Mouse (Mus musculus) heart, embryonic 11.5 days (tissue): ENCODE data around the gene Kcnk7. TPM values are rescaled to one million over a fixed set of nuclear protein-coding genes. Genes with fewer than 3 reads are reported as not detected.

Experiments
- ATAC-seq: fragments of 200-750 bp; cut with Nextera tagmentation; replicated peaks from 2 replicates; pipeline ENCODE4 v1.8.0; 2017; ENCODE audit warnings: moderate library complexity; ENCODE audit not compliant: insufficient number of reproducible peaks, low FRiP score, low TSS enrichment
- H3K27ac ChIP-seq: fragments of 300-500 bp; sonication (generic); 2 replicates; pipeline ENCODE4 v1.5.1; 2014; ENCODE audit warnings: mild to moderate bottlenecking, low read depth, low read length
- H3K27me3 ChIP-seq: fragments of 300-500 bp; sonication (generic); 2 replicates; pipeline ENCODE4 v1.6.1; 2014; ENCODE audit warnings: mild to moderate bottlenecking, low read length, mixed read lengths; ENCODE audit not compliant: control insufficient read depth, insufficient read depth
- H3K36me3 ChIP-seq: fragments of 300-500 bp; sonication (generic); 2 replicates; pipeline ENCODE4 v1.6.1; 2014; ENCODE audit warnings: mild to moderate bottlenecking, low read length, moderate library complexity, mixed read lengths; ENCODE audit not compliant: control insufficient read depth, insufficient read depth
- H3K4me1 ChIP-seq: fragments of 300-500 bp; sonication (generic); 2 replicates; pipeline ENCODE4 v1.6.1; 2014; ENCODE audit warnings: low read length; ENCODE audit not compliant: control insufficient read depth, insufficient read depth
- H3K4me2 ChIP-seq: fragments of 300-500 bp; sonication (generic); 2 replicates; pipeline ENCODE4 v1.6.1; 2014; ENCODE audit warnings: mild to moderate bottlenecking, moderate library complexity
- H3K4me3 ChIP-seq: fragments of 300-500 bp; sonication (generic); 2 replicates; pipeline ENCODE4 v1.5.1; 2014; ENCODE audit warnings: low read depth, low read length
- H3K9ac ChIP-seq: fragments of 300-500 bp; sonication (generic); 2 replicates; pipeline ENCODE4 v1.6.1; 2014; ENCODE audit warnings: mild to moderate bottlenecking, low read depth, low read length, moderate library complexity
- H3K9me3 ChIP-seq: fragments of 300-500 bp; sonication (generic); replicated peaks from 2 replicates; pipeline ENCODE4 v1.6.1; 2016; ENCODE audit warnings: low read length; ENCODE audit not compliant: control insufficient read depth
- WGBS: fragments of 180-500 bp; shearing (Covaris S2); extraction: QIAGEN DNeasy Blood & Tissue Kit; methylation state at CpG from one replicate; pipeline ENCODE4 v1.1.7; 2014; ENCODE audit not compliant: insufficient replicate concordance; 5-methylcytosine and 5-hydroxymethylcytosine counted together
- polyA plus RNA-seq: library from polyadenylated mRNA; unstranded; fragments of >200 nt; fragmentation: Nextera tagmentation; extraction: Ambion mirVana; gene quantifications from 2 replicates; pipeline ENCODE4 v1.2.1, GENCODE M21; 2014

Kcnk7 gene
- polyA plus RNA-seq, 1 experiment from 2014 or later: not detected

DNA sequence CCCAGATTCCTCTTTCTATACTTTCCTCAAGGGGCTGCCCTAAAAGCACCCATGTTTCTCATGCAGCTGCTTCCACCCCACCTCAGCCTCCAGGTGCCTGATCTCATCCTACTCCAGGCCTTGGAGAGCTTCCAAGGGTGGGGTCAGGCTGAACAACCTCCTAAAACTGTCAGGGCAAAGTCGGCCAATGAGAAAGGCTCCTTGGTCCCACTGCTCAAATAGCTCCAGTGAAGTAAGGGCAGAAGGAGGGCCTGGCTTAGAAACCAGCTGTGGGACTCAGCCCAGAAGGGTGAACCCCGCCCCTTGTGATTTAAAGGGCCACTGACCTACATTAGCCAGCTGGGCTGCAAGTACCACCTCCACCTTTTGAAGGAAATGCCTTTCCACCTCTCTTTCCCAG lies 9.6 kb downstream of the Kcnk7 start:
- Histone ChIP-seq H3K36me3 (peaks cover 29% of the 10 kb centered on the region), H3K9ac (no peak overlapping the region), H3K4me3 (no peak overlapping the region), H3K4me2 (peak overlapping the region; percentile 37; the same call in 1 of the 2 replicates), H3K27ac (no peak overlapping the region), H3K4me1 (peaks cover 15% of the 10 kb centered on the region), H3K9me3 (no peaks in the 10 kb centered on the region), H3K27me3 (no peaks in the 10 kb centered on the region)
- 21% methylated on average over 2 of the region's 2 CpGs for WGBS
- no peak for ATAC-seq

DNA sequence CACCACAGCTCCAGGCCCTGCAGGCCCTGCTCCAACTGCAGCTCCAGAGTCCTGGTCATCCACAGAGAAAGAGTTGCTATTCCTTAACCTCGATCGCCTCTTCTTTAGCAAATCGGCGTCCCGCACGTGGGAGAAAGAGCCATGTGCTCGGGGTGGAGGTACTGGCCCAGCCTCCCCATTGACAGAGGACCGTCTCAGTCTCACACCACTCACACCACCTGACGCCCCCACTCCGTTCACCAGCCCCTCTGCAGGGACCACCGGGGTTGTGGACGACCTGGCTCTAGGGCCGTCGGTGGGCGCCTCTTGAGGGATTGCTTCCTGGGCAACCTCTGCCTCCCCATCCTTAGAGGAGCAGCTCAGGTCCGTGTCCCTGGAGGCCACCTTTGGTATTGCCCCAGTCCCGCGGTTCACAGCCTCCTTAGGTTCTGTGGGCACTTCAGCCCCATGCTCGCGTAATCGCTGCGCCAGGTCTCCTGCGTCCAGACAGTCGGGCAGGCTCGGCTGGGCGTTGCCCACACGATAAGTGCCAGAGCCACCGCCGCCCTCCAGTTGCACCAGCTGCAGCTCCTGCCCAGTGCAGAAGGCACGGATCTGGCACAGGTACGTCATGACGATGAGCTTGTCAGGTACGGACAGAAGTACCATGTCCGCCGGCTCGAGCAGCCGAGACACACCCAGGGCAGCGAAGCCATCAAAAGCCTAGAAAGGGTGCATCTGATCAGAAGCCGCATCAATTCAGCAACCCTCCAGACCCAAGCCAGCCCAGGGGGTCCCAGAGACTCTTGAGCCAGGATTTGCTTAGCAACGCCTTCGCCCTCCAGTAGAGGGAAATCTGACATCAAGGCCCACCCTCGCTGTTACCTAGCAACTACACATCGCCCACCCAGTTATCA lies 11.9 kb downstream of the Kcnk7 start:
- no peak overlapping the region for H3K4me3 ChIP-seq

DNA sequence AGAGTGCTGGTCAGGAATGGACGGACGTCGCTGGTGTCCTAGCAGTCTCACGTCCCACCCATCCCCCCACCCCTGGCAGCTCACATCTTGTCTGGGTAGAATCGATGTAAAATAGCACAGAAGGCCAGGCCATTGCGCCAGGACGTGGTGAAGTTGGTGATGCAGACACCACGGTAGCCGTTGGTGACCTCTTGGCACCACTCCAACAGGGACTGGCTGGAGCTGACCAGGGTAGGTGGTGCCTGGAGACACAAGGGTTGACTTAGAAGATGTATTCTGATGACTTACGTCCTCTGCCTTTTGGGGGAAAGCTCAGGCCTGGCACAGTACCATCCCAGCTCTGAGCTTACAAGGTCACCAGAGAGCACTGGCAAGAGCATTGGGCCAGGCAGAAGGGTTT lies 12.8 kb downstream of the Kcnk7 start:
- Histone ChIP-seq H3K9ac (no peak overlapping the region), H3K27me3 (no peaks in the 10 kb centered on the region), H3K4me3 (no peak overlapping the region), H3K4me1 (peaks cover 15% of the 10 kb centered on the region), H3K9me3 (no peaks in the 10 kb centered on the region), H3K27ac (no peak overlapping the region), H3K36me3 (peaks cover 39% of the 10 kb centered on the region), H3K4me2 (no peak overlapping the region)
- ATAC-seq: no peak
- 56% methylated on average over 10 of the region's 10 CpGs for WGBS

More for the DNA sequence above, 11.9 kb downstream of the Kcnk7 start:
- 35% methylated on average over 43 of the region's 43 CpGs for WGBS
- Histone ChIP-seq H3K9me3 (no peaks in the 10 kb centered on the region), H3K4me2 (peak overlapping the region; percentile 22; the same call in 1 of the 2 replicates), H3K4me1 (peaks cover 15% of the 10 kb centered on the region), H3K36me3 (peaks cover 33% of the 10 kb centered on the region), H3K27me3 (no peaks in the 10 kb centered on the region), H3K27ac (no peak overlapping the region), H3K9ac (no peak overlapping the region; the same call in 1 of the 2 replicates)
- peak; percentile 33; the same call in 1 of the 2 replicates for ATAC-seq

DNA sequence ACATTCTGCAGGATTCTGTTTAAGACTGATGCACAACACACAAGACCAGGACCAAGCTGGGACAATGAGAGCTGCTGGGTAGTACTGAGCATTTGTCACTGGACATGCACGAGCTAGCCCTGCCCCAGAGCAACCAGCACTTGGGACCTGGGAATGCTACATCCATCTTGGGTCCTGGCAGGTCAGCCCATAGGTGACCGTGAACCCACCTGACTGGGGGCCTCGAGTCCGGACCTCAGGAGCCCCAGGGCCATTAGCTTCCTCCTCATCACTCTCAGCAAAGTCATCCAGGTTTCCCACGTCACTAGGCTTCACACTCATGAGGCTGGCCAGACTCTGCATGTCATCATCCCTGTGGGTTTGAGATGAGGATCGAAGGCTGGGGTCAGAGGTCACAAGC lies 17.1 kb downstream of the Kcnk7 start:
- Histone ChIP-seq H3K9me3 (no peaks in the 10 kb centered on the region), H3K36me3 (peaks cover 46% of the 10 kb centered on the region), H3K9ac (no peak overlapping the region), H3K4me1 (peaks cover 26% of the 10 kb centered on the region), H3K4me3 (no peak overlapping the region), H3K4me2 (no peak overlapping the region), H3K27me3 (no peaks in the 10 kb centered on the region), H3K27ac (no peak overlapping the region)
- 96% methylated on average over 6 of the region's 6 CpGs for WGBS
- no peak for ATAC-seq

DNA sequence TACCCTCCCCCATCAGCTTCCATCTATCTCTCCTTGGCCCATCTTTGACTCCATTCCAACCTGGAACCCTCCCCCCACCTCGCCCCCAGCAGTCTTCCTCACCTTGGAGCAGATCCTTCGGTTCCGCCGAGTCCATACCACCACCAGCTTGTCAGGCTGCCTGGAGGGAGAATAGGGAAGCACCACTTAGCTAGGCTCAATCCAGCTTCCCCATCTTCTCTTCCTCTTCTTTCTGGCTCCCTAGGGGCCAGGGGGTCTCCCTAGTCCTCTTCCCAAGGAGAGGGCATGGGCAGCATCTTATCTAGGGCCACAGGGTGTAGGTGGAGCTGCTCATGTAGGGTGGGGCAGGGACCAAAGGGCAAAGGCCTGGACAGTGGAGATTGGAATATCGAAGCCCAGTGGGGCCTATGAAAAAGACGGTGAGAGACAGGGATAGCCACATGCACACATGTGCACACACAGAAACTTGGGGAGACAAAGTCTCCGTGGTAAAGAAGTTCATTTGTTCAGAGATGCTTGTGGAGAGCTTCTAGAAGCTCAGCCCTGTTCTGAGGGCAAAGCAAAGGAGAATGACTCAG lies 18.8 kb downstream of the Kcnk7 start:
- WGBS: 80% methylated on average over 7 of the region's 7 CpGs
- 0 out of 2 replicates have a peak overlapping the region, but pooled peaks have one; percentile 8 for H3K4me3 ChIP-seq
- ATAC-seq: no peak
- H3K9ac ChIP-seq: peak overlapping the region; percentile 49; the same call in 1 of the 2 replicates
- H3K4me1 ChIP-seq: peaks cover 35% of the 10 kb centered on the region
- H3K36me3 ChIP-seq: peaks cover 46% of the 10 kb centered on the region
- H3K9me3 ChIP-seq: no peaks in the 10 kb centered on the region
- peak overlapping the region; percentile 93 for H3K4me2 ChIP-seq
- H3K27ac ChIP-seq: peak overlapping the region; percentile 50; the same call in 1 of the 2 replicates
- no peaks in the 10 kb centered on the region for H3K27me3 ChIP-seq

DNA sequence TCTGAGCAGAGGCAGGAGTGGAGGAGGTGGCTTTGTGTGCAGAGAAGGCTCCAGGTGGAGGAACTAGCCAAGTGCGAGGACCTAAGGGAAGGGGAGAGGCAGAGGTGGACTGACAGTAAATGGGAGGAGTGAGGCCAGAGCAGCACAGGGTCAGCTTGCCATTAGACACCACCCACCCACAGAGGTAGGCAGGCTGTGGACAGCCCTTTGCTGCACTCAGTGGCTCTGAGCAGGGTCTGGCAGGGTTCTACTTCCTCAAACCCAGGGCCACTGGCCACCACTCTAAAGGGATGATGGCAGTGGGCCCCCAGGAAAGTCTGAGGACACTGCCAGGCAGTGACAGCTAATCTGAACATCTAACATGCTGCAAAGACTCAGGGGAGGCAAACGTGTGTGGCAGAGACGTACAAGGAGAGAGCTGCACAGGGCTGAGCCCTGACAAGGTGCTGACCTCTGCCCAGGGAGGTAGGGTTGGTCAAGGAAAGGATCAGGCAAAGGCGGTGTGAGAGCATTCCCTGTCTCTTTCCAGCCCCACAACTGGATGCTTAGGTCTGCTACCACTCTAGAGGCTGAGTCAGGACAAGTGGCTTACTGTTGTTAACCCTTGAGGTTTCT lies 19.9 kb downstream of the Kcnk7 start:
- 25% methylated on average over 4 of the region's 4 CpGs for WGBS
- Histone ChIP-seq H3K4me1 (peaks cover 45% of the 10 kb centered on the region), H3K9ac (peak overlapping the region; percentile 97), H3K27ac (peak overlapping the region; percentile 91), H3K4me3 (peak overlapping the region; percentile 81), H3K9me3 (no peaks in the 10 kb centered on the region), H3K36me3 (peaks cover 37% of the 10 kb centered on the region), H3K4me2 (peak overlapping the region; percentile 93), H3K27me3 (no peaks in the 10 kb centered on the region)
- ATAC-seq: no peak

DNA sequence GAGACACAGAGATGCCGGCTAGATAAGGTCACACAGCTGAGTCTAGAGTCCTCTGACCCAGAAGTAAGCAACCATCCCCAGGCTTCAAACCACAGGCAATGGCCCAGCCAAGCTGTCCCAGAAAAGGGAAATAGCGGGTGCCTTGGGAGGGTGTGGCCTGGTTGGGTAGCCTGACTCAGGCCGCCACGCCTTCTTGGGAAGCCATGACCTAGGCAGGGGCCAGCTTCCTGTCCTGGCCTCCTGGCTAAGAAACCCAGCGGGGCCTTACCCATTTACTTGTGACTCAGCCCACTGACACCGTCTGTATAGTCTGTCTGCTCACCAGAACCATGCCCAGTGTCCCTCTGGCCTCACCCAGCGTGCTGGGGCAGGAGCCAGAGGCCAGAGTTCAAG lies 20.4 kb downstream of the Kcnk7 start:
- Histone ChIP-seq H3K4me1 (peaks cover 45% of the 10 kb centered on the region), H3K36me3 (peaks cover 32% of the 10 kb centered on the region)

DNA sequence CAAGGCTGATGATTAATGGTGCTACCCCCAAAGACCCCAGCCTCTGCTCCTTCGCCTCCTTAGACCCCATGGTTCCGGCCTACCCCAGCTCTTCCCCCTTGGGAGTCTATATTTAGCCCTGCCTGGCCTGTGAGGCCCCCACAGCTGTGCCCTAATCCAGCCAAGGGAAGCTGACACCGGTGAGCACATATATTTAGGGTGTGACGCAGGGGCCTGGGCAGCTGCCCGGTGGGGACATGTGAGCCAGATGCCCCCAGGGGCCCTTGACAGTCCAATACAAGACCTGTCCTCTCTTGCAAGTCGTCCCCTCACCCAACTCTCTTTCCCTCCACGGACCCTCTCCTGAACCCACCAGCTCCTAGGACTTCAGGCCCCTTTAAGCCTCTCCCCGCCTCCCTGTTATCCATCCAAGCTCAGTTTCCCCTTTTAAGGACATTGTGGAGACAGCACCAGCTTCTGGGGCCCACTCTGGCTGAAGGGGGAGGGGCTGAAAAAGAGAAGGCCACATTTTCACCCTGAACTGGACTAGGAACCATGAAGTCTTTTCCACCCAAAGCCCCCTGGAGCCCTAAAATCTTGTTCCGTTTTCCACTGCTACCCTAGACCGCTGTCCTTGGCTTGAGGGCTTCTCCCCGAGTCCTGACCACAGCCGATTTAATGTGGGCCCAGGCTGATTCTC lies 21.0 kb downstream of the Kcnk7 start:
- WGBS: 38% methylated on average over 12 of the region's 12 CpGs
- Histone ChIP-seq H3K9ac (peak overlapping the region; percentile 97), H3K36me3 (peaks cover 25% of the 10 kb centered on the region), H3K4me3 (peak overlapping the region; percentile 81), H3K4me2 (peak overlapping the region; percentile 93), H3K9me3 (no peaks in the 10 kb centered on the region), H3K27me3 (no peaks in the 10 kb centered on the region), H3K4me1 (peaks cover 45% of the 10 kb centered on the region), H3K27ac (peak overlapping the region; percentile 91)
- peak; percentile 44 for ATAC-seq

More for the DNA sequence above, 20.4 kb downstream of the Kcnk7 start:
- Histone ChIP-seq H3K9me3 (no peaks in the 10 kb centered on the region), H3K4me2 (peak overlapping the region; percentile 93), H3K27me3 (no peaks in the 10 kb centered on the region), H3K4me3 (peak overlapping the region; percentile 81), H3K27ac (peak overlapping the region; percentile 91), H3K9ac (peak overlapping the region; percentile 97)
- ATAC-seq: 0 out of 2 replicates have a peak, but pooled peaks have one; percentile 33
- WGBS: 27% methylated on average over 7 of the region's 7 CpGs
